ENCODE assay signal across 10 mouse cellular contexts in genomic region chr17:49231287-49231686, GRCm38 (mm10).
DNase-seq lines count a peak whose midpoint lies in the region; ATAC-seq and TF ChIP-seq lines count a peak whose summit lies in the region.
"Had no signal": no experiment of that assay in that cellular context is flagged by ENCODE, and none has a peak within 500 bp of the region (broad histone marks: within the 10 kb centered on the region; RNA-seq: fewer than 3 reads in every experiment).

No protein-coding gene starts in this region.

- no peaks in the 10 kb centered on the region for H3K9me3 ChIP-seq in kidney, postnatal 0 days (replicated peaks; ENCODE audit: low read length)
- H3K9me3 ChIP-seq: heart, embryonic 15.5 days had no signal

- no peak for ATAC-seq in kidney, postnatal 0 days (replicated peaks; ENCODE audit: low FRiP score, low read depth)

- H3K4me3 ChIP-seq in kidney, postnatal 0 days (replicated peaks; ENCODE audit: low read depth, low read length), result no peak overlapping the region
- H3K4me3 ChIP-seq: heart, embryonic 15.5 days had no signal

- H3K4me2 ChIP-seq in kidney, postnatal 0 days (ENCODE audit: low read length), result no peak overlapping the region
- H3K4me2 ChIP-seq: heart, embryonic 15.5 days had no signal

- H3K36me3 ChIP-seq in kidney, postnatal 0 days (ENCODE audit: insufficient read depth, low read length), result no peaks in the 10 kb centered on the region
- H3K36me3 ChIP-seq: heart, embryonic 15.5 days had no signal

- no peak for TF ChIP-seq CTCF in kidney, postnatal 0 days (IDR thresholded peaks at IDR 0.05; ENCODE audit: low read depth)

- H3K9ac ChIP-seq in kidney, postnatal 0 days (ENCODE audit: low read depth, low read length), result no peak overlapping the region
- H3K9ac ChIP-seq: heart, embryonic 15.5 days had no signal

- H3K4me1 ChIP-seq in kidney, postnatal 0 days (replicated peaks; ENCODE audit: insufficient read depth, low read length), result no peaks in the 10 kb centered on the region

- H3K27ac ChIP-seq in kidney, postnatal 0 days, result no peak overlapping the region

- peak; percentile 46 for DNase-seq in kidney, postnatal 0 days (ENCODE audit: low spot score)
- no peak for DNase-seq in kidney, postnatal 14 days
- DNase-seq in embryo, embryonic 9.5 days (ENCODE audit: extremely low spot score), result peak; percentile 19
- DNase-seq in forelimb bud, embryonic 11.5 days (ENCODE audit: low read depth, low spot score), result peak; percentile 48
- DNase-seq in retina, adult 2 months (ENCODE audit: low read depth, low spot score), result peak; percentile 71
- DNase-seq in spleen, adult 12 weeks (ENCODE audit: low spot score), result no peak
- no peak for DNase-seq in T-cell, adult 2 months (ENCODE audit: low spot score)
- DNase-seq in thymus, postnatal 14 days, result no peak
- DNase-seq: right cerebral cortex, adult 18-20 months had no signal

- 31% methylated on average over 3 of the region's 3 CpGs for WGBS in kidney, postnatal 0 days

- no peaks in the 10 kb centered on the region for H3K27me3 ChIP-seq in kidney, postnatal 0 days (ENCODE audit: insufficient read depth, low read length)
- H3K27me3 ChIP-seq: heart, embryonic 15.5 days had no signal

Comparison
In these comparisons a context has a peak if more than half of its experiments do, and no peak if none do; other contexts are left out.
1. DNase-seq: peak in kidney, postnatal 0 days (single experiment), embryo, embryonic 9.5 days (single experiment), forelimb bud, embryonic 11.5 days (single experiment) and retina, adult 2 months (single experiment); none in kidney, postnatal 14 days (single experiment), spleen, adult 12 weeks (single experiment), T-cell, adult 2 months (single experiment) and thymus, postnatal 14 days (single experiment).